Mouse (Mus musculus) midbrain, embryonic 16.5 days (tissue): ENCODE results near the gene Tspan2. TPM values are rescaled to one million over a fixed set of nuclear protein-coding genes. Genes with fewer than 3 reads are reported as not detected.

Experiments
- ATAC-seq: fragments of 200-750 bp; cut with Nextera tagmentation; 2 replicates; pipeline ENCODE4 v1.8.0; 2017; ENCODE audit warnings: moderate TSS enrichment
- H3K27ac ChIP-seq: fragments of 300-500 bp; sonication (generic); 2 replicates; pipeline ENCODE4 v1.5.1; 2014; ENCODE audit warnings: mild to moderate bottlenecking, low read length, mixed read lengths
- H3K27me3 ChIP-seq: fragments of 300-500 bp; sonication (generic); 2 replicates; pipeline ENCODE4 v1.6.1; 2014; ENCODE audit warnings: low read depth, low read length, mixed read lengths; ENCODE audit not compliant: control insufficient read depth, insufficient read depth
- H3K36me3 ChIP-seq: fragments of 300-500 bp; sonication (generic); 2 replicates; pipeline ENCODE4 v1.6.1; 2014; ENCODE audit warnings: mild to moderate bottlenecking, low read length, moderate library complexity, mixed read lengths; ENCODE audit not compliant: control insufficient read depth, insufficient read depth
- H3K4me1 ChIP-seq: fragments of 300-500 bp; sonication (generic); 2 replicates; pipeline ENCODE4 v1.6.1; 2014; ENCODE audit warnings: mild to moderate bottlenecking, low read length, mixed read lengths; ENCODE audit not compliant: control insufficient read depth, insufficient read depth
- H3K4me2 ChIP-seq: fragments of 300-500 bp; sonication (generic); 2 replicates; pipeline ENCODE4 v1.6.1; 2014; ENCODE audit warnings: mild to moderate bottlenecking, low read length, mixed read lengths
- H3K4me3 ChIP-seq: fragments of 300-500 bp; sonication (generic); 2 replicates; pipeline ENCODE4 v1.5.1; 2014; ENCODE audit warnings: low read depth, mild to moderate bottlenecking, low read length, moderate library complexity, mixed read lengths
- H3K9ac ChIP-seq: fragments of 300-500 bp; sonication (generic); 2 replicates; pipeline ENCODE4 v1.6.1; 2014; ENCODE audit warnings: low read depth, low read length, mixed read lengths
- H3K9me3 ChIP-seq: fragments of 300-500 bp; sonication (generic); replicated peaks from 2 replicates; pipeline ENCODE4 v1.6.1; 2014; ENCODE audit warnings: mild to moderate bottlenecking, low read length, mixed read lengths; ENCODE audit not compliant: control insufficient read depth, poor library complexity, severe bottlenecking
- WGBS: fragments of 180-500 bp; shearing (Covaris S2); extraction: QIAGEN DNeasy Blood & Tissue Kit; methylation state at CpG from one replicate; pipeline ENCODE4 v1.1.7; 2014; 5-methylcytosine and 5-hydroxymethylcytosine counted together
- polyA plus RNA-seq: library from polyadenylated mRNA; unstranded; fragments of >200 nt; fragmentation: Nextera tagmentation; extraction: Ambion mirVana; gene quantifications from 2 replicates; pipeline ENCODE4 v1.2.1, GENCODE M21; 2015

Tspan2 gene
- polyA plus RNA-seq, 1 experiment from 2014 or later, result 11.8 TPM

DNA sequence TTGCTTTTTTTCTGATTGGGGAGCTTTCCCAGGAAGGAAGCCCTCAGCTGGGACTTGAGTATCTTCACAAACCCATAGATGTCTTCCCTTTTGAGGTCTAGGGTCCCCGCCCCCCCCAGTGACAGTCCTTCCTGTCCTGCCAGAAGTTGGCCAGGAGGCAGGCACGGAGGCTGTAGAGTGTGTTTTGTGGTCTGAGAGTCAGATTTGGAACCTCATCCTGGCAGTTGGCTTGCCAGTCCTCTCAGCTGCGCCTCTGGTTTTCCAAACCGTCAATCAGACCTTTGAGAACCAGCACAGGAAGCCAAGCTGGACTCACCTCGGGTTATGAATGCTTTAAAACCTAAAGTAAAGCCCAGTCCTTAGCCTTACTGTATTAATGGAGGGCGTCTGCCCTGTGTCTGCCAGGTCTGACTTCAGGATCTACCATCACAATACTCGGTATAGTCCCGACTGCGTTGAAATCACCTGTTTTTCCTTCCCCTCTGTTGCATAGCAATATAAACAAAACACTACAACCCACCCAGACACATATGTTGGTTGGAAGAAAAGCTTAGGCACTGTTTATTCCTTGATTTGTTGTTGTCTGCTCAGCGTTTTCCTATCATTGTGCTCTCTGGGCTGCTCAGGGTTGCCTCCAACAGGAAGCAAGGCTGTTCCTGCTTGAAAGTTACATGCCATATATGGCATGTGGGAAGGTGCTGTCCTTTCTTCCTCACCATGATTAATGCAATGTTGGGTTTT lies 4.0 kb downstream of the Tspan2 start:
- WGBS, result 86% methylated on average over 10 of the region's 10 CpGs
- Histone ChIP-seq H3K9ac (no peak overlapping the region), H3K36me3 (no peaks in the 10 kb centered on the region), H3K27ac (no peak overlapping the region), H3K4me3 (no peak overlapping the region), H3K9me3 (no peaks in the 10 kb centered on the region), H3K4me2 (no peak overlapping the region), H3K4me1 (peaks cover 17% of the 10 kb centered on the region), H3K27me3 (no peaks in the 10 kb centered on the region)
- ATAC-seq, result no peak

DNA sequence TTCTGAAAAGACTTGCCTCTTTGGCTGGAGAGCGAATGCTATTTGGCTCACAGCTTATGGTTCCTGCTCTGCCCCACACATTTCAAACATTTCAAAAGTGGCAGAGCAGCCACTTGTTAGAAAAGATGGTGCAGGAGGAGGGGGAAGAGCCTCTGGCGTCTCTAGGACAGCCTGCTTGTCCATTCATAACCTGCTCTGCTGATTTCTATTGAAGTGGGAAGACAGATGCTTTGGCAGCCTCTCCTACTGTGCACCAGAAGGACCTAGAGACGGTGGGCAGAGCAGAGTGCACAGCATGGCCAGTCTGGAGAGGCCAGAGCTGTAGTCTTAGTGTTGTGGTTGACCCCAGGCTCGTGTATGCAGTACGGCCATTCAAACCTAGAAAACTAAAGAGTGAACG lies 4.6 kb downstream of the Tspan2 start:
- no peak overlapping the region for H3K4me3 ChIP-seq
- H3K36me3 ChIP-seq, result no peaks in the 10 kb centered on the region
- ATAC-seq, result no peak
- WGBS, result 75% methylated on average over 6 of the region's 6 CpGs
- no peak overlapping the region for H3K4me2 ChIP-seq
- no peaks in the 10 kb centered on the region for H3K9me3 ChIP-seq
- H3K27ac ChIP-seq, result no peak overlapping the region
- peaks cover 15% of the 10 kb centered on the region for H3K4me1 ChIP-seq
- no peaks in the 10 kb centered on the region for H3K27me3 ChIP-seq
- no peak overlapping the region for H3K9ac ChIP-seq

DNA sequence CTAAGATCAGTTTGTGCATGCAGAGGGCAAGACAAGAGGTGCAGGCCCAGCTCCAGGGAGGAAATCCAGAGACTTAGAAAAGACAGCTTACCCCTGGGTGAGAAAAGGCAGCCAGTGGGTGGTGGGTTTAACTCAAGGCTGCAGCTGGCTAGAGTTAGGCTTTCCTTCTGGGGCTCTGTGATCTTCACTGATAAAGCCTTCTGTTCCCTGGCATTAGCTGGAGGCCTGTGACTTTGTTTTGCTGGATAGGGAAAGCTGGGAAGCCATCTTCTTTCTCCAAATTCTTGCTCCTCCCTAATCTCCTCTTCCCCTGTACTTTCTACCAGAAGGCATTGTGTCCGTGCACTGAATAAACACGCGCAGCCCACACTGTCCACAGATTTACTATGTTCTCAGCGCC lies 8.4 kb downstream of the Tspan2 start:
- no peak overlapping the region for H3K4me3 ChIP-seq
- no peak overlapping the region for H3K27ac ChIP-seq
- no peak for ATAC-seq
- 25% methylated on average over 4 of the region's 4 CpGs for WGBS
- peaks cover 7% of the 10 kb centered on the region for H3K4me1 ChIP-seq
- no peak overlapping the region for H3K9ac ChIP-seq
- no peaks in the 10 kb centered on the region for H3K9me3 ChIP-seq
- no peak overlapping the region for H3K4me2 ChIP-seq
- H3K36me3 ChIP-seq, result no peaks in the 10 kb centered on the region
- no peaks in the 10 kb centered on the region for H3K27me3 ChIP-seq

DNA sequence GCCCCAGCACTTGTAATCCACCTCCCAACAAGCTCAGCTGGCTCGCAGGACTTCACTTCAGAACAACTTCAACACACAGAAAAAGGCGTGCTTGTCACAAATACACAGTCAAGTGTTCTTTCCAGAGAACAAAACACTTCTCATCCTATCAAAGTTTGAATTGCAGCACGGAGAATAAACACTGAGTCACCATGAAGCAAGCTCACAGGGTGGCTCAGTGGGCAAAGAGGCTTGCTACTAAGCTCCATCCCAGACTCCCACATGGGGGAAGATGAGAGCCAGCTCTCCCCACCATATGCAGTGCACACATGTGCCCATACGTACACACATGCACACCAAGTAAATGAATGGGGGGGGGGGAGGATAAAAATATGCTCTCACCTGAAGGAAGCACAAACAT lies 8.9 kb downstream of the Tspan2 start:
- H3K27me3 ChIP-seq, result no peaks in the 10 kb centered on the region
- H3K4me1 ChIP-seq, result peaks cover 8% of the 10 kb centered on the region
- no peaks in the 10 kb centered on the region for H3K9me3 ChIP-seq
- H3K36me3 ChIP-seq, result no peaks in the 10 kb centered on the region
- WGBS, result 30% methylated on average over 4 of the region's 4 CpGs
- H3K27ac ChIP-seq, result no peak overlapping the region
- H3K4me2 ChIP-seq, result no peak overlapping the region
- no peak overlapping the region for H3K4me3 ChIP-seq
- H3K9ac ChIP-seq, result no peak overlapping the region
- 0 out of 2 replicates have a peak, but pooled peaks have one; percentile 22 for ATAC-seq

DNA sequence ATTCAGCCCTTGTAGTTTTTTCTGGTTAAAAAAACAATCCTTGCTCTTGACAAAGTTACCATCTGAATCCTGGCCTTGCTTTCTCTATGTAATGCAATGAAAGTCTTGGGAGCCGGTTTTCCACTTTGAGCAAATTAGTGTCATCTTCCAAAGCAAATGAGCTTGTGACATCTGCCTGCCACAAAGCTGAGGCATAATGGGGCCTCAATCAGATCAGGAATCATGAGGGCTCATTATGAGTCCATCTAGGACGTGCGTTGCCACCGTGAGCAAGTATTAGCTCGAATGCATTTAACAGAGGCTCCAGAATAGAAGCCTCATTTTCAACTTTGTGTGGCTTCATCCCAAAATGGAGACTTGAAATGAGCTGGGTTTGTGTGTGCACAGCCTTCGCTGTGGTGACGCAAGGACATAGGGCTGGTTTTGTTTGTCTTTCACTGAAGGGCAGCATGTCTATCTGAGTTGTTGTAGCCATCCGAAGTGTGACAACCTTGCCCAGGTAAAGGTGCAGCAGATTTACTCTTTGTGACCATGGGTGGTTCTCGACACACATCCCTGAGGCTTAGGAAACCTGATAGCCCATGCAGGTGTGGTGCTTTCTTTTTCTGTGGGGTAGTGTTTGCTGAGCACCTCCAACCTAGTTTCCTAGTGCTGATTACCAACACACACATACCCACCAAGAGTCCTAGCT lies 9.6 kb downstream of the Tspan2 start:
- Histone ChIP-seq H3K27ac (no peak overlapping the region), H3K4me1 (peaks cover 8% of the 10 kb centered on the region), H3K9ac (no peak overlapping the region), H3K27me3 (no peaks in the 10 kb centered on the region), H3K9me3 (no peaks in the 10 kb centered on the region), H3K4me2 (no peak overlapping the region), H3K36me3 (no peaks in the 10 kb centered on the region), H3K4me3 (no peak overlapping the region)
- ATAC-seq, result no peak
- 62% methylated on average over 9 of the region's 9 CpGs for WGBS

DNA sequence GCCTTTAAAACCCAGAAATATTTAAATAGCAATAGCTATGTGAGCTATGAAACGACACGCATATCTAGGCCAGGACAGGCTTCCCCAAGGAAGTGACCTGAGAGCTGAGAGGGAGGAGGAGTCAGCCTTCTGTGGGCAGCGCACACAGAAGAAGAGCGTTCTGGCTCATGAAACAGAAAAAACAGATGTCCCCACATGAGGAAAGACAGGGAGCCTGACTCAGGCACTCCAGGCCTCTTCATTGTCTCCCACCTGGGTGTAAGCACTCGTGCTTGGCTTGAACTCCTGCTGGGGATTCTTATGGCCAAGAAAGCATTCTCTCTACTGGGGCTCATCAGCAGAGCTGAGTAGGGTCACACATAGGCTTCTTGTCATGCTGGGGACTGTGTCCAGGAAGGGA lies 10.3 kb downstream of the Tspan2 start:
- Histone ChIP-seq H3K9ac (no peak overlapping the region), H3K4me2 (no peak overlapping the region), H3K4me1 (peaks cover 8% of the 10 kb centered on the region), H3K9me3 (no peaks in the 10 kb centered on the region), H3K27me3 (no peaks in the 10 kb centered on the region), H3K4me3 (no peak overlapping the region), H3K27ac (no peak overlapping the region), H3K36me3 (no peaks in the 10 kb centered on the region)
- 45% methylated on average over 5 of the region's 5 CpGs for WGBS
- no peak for ATAC-seq

DNA sequence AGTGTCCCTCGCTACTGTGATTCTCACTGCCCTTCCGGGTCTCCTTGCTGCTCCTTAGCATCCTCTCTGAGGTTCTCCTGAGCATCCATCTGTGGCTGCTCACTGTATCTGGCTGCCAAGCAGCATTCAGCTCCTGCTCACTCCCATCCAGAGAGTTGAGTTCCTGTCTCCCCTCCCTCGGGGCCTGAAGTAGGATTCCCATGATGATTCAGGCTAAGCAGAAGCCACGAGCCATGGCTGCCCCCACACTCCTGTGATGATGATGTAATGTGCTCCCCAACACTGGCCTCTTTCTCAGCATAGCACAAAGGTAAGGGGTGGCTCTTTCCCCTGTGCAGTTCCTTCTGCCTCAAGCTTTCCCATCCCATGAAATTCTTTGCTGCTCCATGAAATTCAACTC lies 11.8 kb downstream of the Tspan2 start:
- peaks cover 10% of the 10 kb centered on the region for H3K36me3 ChIP-seq
- peaks cover 8% of the 10 kb centered on the region for H3K4me1 ChIP-seq
- H3K27me3 ChIP-seq, result no peaks in the 10 kb centered on the region
- H3K4me2 ChIP-seq, result no peak overlapping the region
- no peaks in the 10 kb centered on the region for H3K9me3 ChIP-seq
- ATAC-seq, result no peak
- no peak overlapping the region for H3K4me3 ChIP-seq
- no peak overlapping the region for H3K9ac ChIP-seq
- WGBS, result 86% methylated on average over 4 of the region's 4 CpGs
- no peak overlapping the region for H3K27ac ChIP-seq

DNA sequence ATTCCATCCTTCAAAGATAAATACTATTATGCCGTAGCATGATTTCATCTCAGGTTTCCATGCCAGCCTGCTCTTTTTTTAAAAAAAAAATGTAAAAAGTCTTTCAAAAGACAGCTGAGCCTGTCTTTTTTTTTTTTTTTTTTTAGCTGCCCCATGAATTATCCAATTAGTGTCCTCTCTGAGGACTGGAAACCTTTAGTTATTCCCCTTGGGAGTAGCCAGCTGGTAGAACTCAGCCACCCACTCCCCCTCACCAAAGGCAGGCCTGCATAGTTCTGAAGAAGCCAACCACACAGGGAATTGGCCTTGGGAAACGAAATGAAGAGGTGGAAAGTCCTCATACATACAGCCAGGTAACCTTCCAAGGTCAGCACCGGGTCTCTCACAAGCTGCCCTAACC lies 13.7 kb downstream of the Tspan2 start:
- Histone ChIP-seq H3K27me3 (no peaks in the 10 kb centered on the region), H3K9me3 (no peaks in the 10 kb centered on the region), H3K36me3 (peaks cover 11% of the 10 kb centered on the region), H3K4me2 (no peak overlapping the region), H3K9ac (no peak overlapping the region), H3K4me3 (no peak overlapping the region), H3K27ac (no peak overlapping the region), H3K4me1 (peaks cover 5% of the 10 kb centered on the region)
- no peak for ATAC-seq
- 50% methylated on average over 3 of the region's 3 CpGs for WGBS

DNA sequence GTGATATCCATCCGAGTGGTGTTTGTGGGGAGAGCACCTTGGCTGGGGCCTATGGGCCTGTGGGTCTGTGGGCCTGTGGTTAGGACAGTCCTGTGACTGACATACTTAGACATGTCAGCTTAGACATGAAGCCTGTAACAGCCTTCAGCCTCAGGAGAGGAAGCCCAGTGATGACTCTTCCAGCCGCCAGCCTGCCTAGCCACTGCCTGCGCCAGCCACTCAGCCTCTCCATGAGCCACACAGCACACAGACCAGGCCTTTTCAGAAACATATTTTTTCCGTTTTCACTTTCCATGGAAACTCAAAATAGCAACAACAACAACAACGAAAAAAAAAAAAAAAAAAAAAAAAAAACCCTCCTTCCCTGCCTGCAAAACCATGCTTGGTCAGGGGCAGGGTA lies 14.4 kb downstream of the Tspan2 start:
- WGBS, result 84% methylated on average over 5 of the region's 5 CpGs
- no peak for ATAC-seq
- Histone ChIP-seq H3K4me1 (peaks cover 5% of the 10 kb centered on the region), H3K4me3 (no peak overlapping the region), H3K27me3 (no peaks in the 10 kb centered on the region), H3K4me2 (no peak overlapping the region), H3K27ac (no peak overlapping the region), H3K9ac (no peak overlapping the region), H3K36me3 (peaks cover 11% of the 10 kb centered on the region), H3K9me3 (no peaks in the 10 kb centered on the region)
